Mouse (Mus musculus): ENCODE results near the gene Irgc1. TPM values are rescaled to one million over a fixed set of nuclear protein-coding genes. Genes with fewer than 3 reads are reported as not detected.
A peak's percentile ranks its signal among the peaks of the same experiment; 100 is the strongest.

Irgc1 gene
- polyA plus RNA-seq, 1 experiment from 2014 or later, result not detected

- no peak overlapping the region for H3K9ac ChIP-seq (ENCODE audit: low read depth, low read length)
- WGBS, result 72% methylated on average over 13 of the region's 13 CpGs
Measured at GRCm38 (mm10) chr7:24389516-24390187, 62.4 kb downstream of the Irgc1 start.

DNA sequence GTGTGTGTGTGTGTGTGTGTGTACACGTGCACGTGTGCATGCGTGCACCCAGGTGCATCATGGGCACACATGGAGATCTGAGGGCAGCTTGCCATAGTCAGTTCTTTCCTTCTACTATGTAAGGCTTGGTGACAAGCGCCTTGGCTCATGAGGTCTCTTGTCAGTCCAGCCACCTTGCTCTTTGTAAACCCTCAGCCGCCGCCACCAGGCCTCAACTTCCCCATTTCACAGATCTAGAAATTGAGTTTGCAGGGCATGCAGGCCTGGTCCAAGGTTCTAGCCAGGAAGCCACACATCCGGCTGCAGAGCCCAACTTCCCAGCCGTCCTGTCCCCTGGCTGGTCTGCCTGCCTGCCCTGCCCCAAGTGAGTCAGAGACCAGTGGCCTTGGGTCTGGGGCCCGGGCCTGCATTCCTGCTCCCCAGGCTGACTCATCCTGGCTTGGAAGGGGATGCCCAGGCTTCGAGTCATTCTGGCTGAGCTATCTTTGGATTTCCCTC, 65.0 kb downstream of the Irgc1 start:
- no peak for ATAC-seq
- Histone ChIP-seq H3K36me3 (ENCODE audit: control insufficient read depth, insufficient read depth) (no peaks in the 10 kb centered on the region), H3K4me2 (replicated peaks; ENCODE audit: low read depth) (no peak overlapping the region), H3K4me3 (ENCODE audit: low read depth, low read length) (no peak overlapping the region), H3K27ac (ENCODE audit: low read depth, low read length) (no peak overlapping the region), H3K9ac (ENCODE audit: low read depth, low read length) (no peak overlapping the region), H3K4me1 (replicated peaks; ENCODE audit: control insufficient read depth, insufficient read depth, low read length) (no peaks in the 10 kb centered on the region), H3K27me3 (replicated peaks; ENCODE audit: control insufficient read depth, insufficient read depth, low read length) (no peaks in the 10 kb centered on the region), H3K9me3 (ENCODE audit: control insufficient read depth) (no peaks in the 10 kb centered on the region)
- WGBS, result 66% methylated on average over 10 of the region's 10 CpGs
- TF ChIP-seq CTCF (IDR thresholded peaks at IDR 0.05; ENCODE audit: low read depth), result no peak

More at GRCm38 (mm10) chr7:24389516-24390187, 62.4 kb downstream of the Irgc1 start:
- ATAC-seq, result no peak
- no peaks in the 10 kb centered on the region for H3K27me3 ChIP-seq (replicated peaks; ENCODE audit: control insufficient read depth, insufficient read depth, low read length)
- H3K4me1 ChIP-seq (replicated peaks; ENCODE audit: control insufficient read depth, insufficient read depth, low read length), result no peaks in the 10 kb centered on the region
- H3K4me2 ChIP-seq (replicated peaks; ENCODE audit: low read depth), result no peak overlapping the region
- H3K27ac ChIP-seq (ENCODE audit: low read depth, low read length), result no peak overlapping the region
- no peak overlapping the region for H3K4me3 ChIP-seq (ENCODE audit: low read depth, low read length)
- no peaks in the 10 kb centered on the region for H3K36me3 ChIP-seq (ENCODE audit: control insufficient read depth, insufficient read depth)
- H3K9me3 ChIP-seq (ENCODE audit: control insufficient read depth), result no peaks in the 10 kb centered on the region
- no peak for TF ChIP-seq CTCF (IDR thresholded peaks at IDR 0.05; ENCODE audit: low read depth)

GRCm38 (mm10) chr7:24384827-24385226, 67.3 kb downstream of the Irgc1 start:
- Histone ChIP-seq H3K27me3 (replicated peaks; ENCODE audit: control insufficient read depth, insufficient read depth, low read length) (no peaks in the 10 kb centered on the region), H3K4me3 (ENCODE audit: low read depth, low read length) (no peak overlapping the region), H3K36me3 (ENCODE audit: control insufficient read depth, insufficient read depth) (no peaks in the 10 kb centered on the region), H3K9me3 (ENCODE audit: control insufficient read depth) (no peaks in the 10 kb centered on the region), H3K4me2 (replicated peaks; ENCODE audit: low read depth) (no peak overlapping the region), H3K4me1 (replicated peaks; ENCODE audit: control insufficient read depth, insufficient read depth, low read length) (no peaks in the 10 kb centered on the region), H3K9ac (ENCODE audit: low read depth, low read length) (no peak overlapping the region), H3K27ac (ENCODE audit: low read depth, low read length) (no peak overlapping the region)
- 7% methylated on average over 11 of the region's 11 CpGs for WGBS
- ATAC-seq, result no peak
- TF ChIP-seq CTCF (IDR thresholded peaks at IDR 0.05; ENCODE audit: low read depth), result peak; percentile 91

GRCm38 (mm10) chr7:24384070-24384469, 68.0 kb downstream of the Irgc1 start:
- Histone ChIP-seq H3K9me3 (ENCODE audit: control insufficient read depth) (no peaks in the 10 kb centered on the region), H3K27ac (ENCODE audit: low read depth, low read length) (no peak overlapping the region), H3K9ac (ENCODE audit: low read depth, low read length) (no peak overlapping the region), H3K4me3 (ENCODE audit: low read depth, low read length) (no peak overlapping the region), H3K4me1 (replicated peaks; ENCODE audit: control insufficient read depth, insufficient read depth, low read length) (no peaks in the 10 kb centered on the region), H3K4me2 (replicated peaks; ENCODE audit: low read depth) (no peak overlapping the region), H3K27me3 (replicated peaks; ENCODE audit: control insufficient read depth, insufficient read depth, low read length) (no peaks in the 10 kb centered on the region), H3K36me3 (ENCODE audit: control insufficient read depth, insufficient read depth) (no peaks in the 10 kb centered on the region)
- WGBS, result 61% methylated on average over 6 of the region's 6 CpGs
- ATAC-seq, result no peak
- TF ChIP-seq CTCF (IDR thresholded peaks at IDR 0.05; ENCODE audit: low read depth), result no peak

DNA sequence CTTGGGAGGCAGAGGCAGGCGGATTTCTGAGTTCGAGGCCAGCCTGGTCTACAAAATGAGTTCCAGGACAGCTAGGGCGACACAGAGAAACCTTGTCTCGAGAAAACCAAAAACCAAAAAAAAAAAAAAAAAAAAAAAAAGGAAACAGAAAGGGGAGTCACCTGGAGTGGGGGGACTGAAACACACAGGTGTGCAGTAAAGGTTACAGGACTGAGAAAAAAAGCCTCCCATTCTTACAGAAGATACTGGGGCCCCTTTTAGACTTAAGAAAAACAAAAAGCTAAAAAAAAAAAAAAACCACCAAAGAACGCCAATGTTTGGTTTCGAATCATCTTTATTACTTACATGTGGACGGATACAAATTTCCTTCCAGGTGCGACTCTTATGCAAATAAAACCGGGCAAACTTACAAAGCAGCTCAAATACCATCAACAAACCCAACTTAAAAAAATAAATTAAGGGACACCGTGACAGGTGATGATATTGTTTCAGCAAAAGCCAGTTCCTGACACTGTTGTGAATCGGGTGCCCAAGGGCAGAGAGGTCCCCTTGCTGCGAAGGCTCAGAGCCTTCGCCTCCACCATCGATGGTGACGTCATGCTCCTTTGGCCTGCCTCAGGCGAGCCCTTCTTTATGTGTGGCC, 69.2 kb downstream of the Irgc1 start:
- Histone ChIP-seq H3K27me3 (replicated peaks; ENCODE audit: control insufficient read depth, insufficient read depth, low read length) (no peaks in the 10 kb centered on the region), H3K9me3 (ENCODE audit: control insufficient read depth) (no peaks in the 10 kb centered on the region), H3K4me3 (ENCODE audit: low read depth, low read length) (no peak overlapping the region), H3K36me3 (ENCODE audit: control insufficient read depth, insufficient read depth) (no peaks in the 10 kb centered on the region), H3K9ac (ENCODE audit: low read depth, low read length) (no peak overlapping the region), H3K4me2 (replicated peaks; ENCODE audit: low read depth) (no peak overlapping the region), H3K27ac (ENCODE audit: low read depth, low read length) (no peak overlapping the region), H3K4me1 (replicated peaks; ENCODE audit: control insufficient read depth, insufficient read depth, low read length) (no peaks in the 10 kb centered on the region)
- no peak for TF ChIP-seq CTCF (IDR thresholded peaks at IDR 0.05; ENCODE audit: low read depth)
- no peak for ATAC-seq
- 66% methylated on average over 16 of the region's 16 CpGs for WGBS

Other genes starting within 250 kb of the Irgc1 start
- gene Zfp111, start 240.9 kb downstream of the Irgc1 start, polyA plus RNA-seq (2015; fragmentation: Nextera tagmentation; extraction: Ambion mirVana), result 3.0 and 3.1 TPM in 2 replicates
- gene Zfp109, start 214.7 kb downstream of the Irgc1 start, polyA plus RNA-seq (2015; fragmentation: Nextera tagmentation; extraction: Ambion mirVana), result 0.65 and 0.73 TPM in 2 replicates
- gene Zfp108, start 197.5 kb downstream of the Irgc1 start, polyA plus RNA-seq (2015; fragmentation: Nextera tagmentation; extraction: Ambion mirVana), result 0.86 and 0.98 TPM in 2 replicates
- 2.2 and 3.2 TPM in 2 replicates for gene Zfp93, start 181.9 kb downstream of the Irgc1 start, polyA plus RNA-seq (2015; fragmentation: Nextera tagmentation; extraction: Ambion mirVana)
- gene Zfp61, start 151.1 kb downstream of the Irgc1 start, polyA plus RNA-seq (2015; fragmentation: Nextera tagmentation; extraction: Ambion mirVana), result 4.6 and 5.1 TPM in 2 replicates
- gene Zfp94, start 135.6 kb downstream of the Irgc1 start, polyA plus RNA-seq (2015; fragmentation: Nextera tagmentation; extraction: Ambion mirVana), result 3.1 and 3.2 TPM in 2 replicates
- gene Tescl, start 118.4 kb downstream of the Irgc1 start, polyA plus RNA-seq (2015; fragmentation: Nextera tagmentation; extraction: Ambion mirVana), result 0.18 TPM in 1 of 2 replicates, not detected in the other
- not detected in 2 replicates for gene Lypd5, start 103.1 kb downstream of the Irgc1 start, polyA plus RNA-seq (2015; fragmentation: Nextera tagmentation; extraction: Ambion mirVana)
- 3.2 and 3.7 TPM in 2 replicates for gene Kcnn4, start 82.0 kb downstream of the Irgc1 start, polyA plus RNA-seq (2015; fragmentation: Nextera tagmentation; extraction: Ambion mirVana)
- 14.0 and 15.1 TPM in 2 replicates for gene Smg9, start 52.7 kb downstream of the Irgc1 start, polyA plus RNA-seq (2015; fragmentation: Nextera tagmentation; extraction: Ambion mirVana)
- 6.9 and 7.8 TPM in 2 replicates for gene Plaur, start 10.2 kb upstream of the Irgc1 start, polyA plus RNA-seq (2015; fragmentation: Nextera tagmentation; extraction: Ambion mirVana)
- gene Cadm4, start 29.7 kb upstream of the Irgc1 start, polyA plus RNA-seq (2015; fragmentation: Nextera tagmentation; extraction: Ambion mirVana), result 1.4 and 1.7 TPM in 2 replicates
- gene Zfp428, start 54.7 kb upstream of the Irgc1 start, polyA plus RNA-seq (2015; fragmentation: Nextera tagmentation; extraction: Ambion mirVana), result 11.2 and 12.8 TPM in 2 replicates
- gene AC161166.1, start 60.2 kb upstream of the Irgc1 start, polyA plus RNA-seq (2015; fragmentation: Nextera tagmentation; extraction: Ambion mirVana), result 0.05 TPM in 1 of 2 replicates, not detected in the other
- 3.4 TPM in 2 replicates for gene Irgq, start 78.4 kb upstream of the Irgc1 start, polyA plus RNA-seq (2015; fragmentation: Nextera tagmentation; extraction: Ambion mirVana)
- gene Pinlyp, start 93.8 kb upstream of the Irgc1 start, polyA plus RNA-seq (2015; fragmentation: Nextera tagmentation; extraction: Ambion mirVana), result not detected in 2 replicates
- 24.5 and 26.6 TPM in 2 replicates for gene Xrcc1, start 94.0 kb upstream of the Irgc1 start, polyA plus RNA-seq (2015; fragmentation: Nextera tagmentation; extraction: Ambion mirVana)
- gene Ethe1, start 135.2 kb upstream of the Irgc1 start, polyA plus RNA-seq (2015; fragmentation: Nextera tagmentation; extraction: Ambion mirVana), result 17.9 and 25.4 TPM in 2 replicates
- gene Zfp575, start 135.3 kb upstream of the Irgc1 start, polyA plus RNA-seq (2015; fragmentation: Nextera tagmentation; extraction: Ambion mirVana), result 2.1 and 2.2 TPM in 2 replicates
- 0.65 and 0.85 TPM in 2 replicates for gene Phldb3, start 158.5 kb upstream of the Irgc1 start, polyA plus RNA-seq (2015; fragmentation: Nextera tagmentation; extraction: Ambion mirVana)
- 0.13 and 0.17 TPM in 2 replicates for gene Lypd3, start 184.3 kb upstream of the Irgc1 start, polyA plus RNA-seq (2015; fragmentation: Nextera tagmentation; extraction: Ambion mirVana)
- not detected in 2 replicates for gene Tex101, start 224.4 kb upstream of the Irgc1 start, polyA plus RNA-seq (2015; fragmentation: Nextera tagmentation; extraction: Ambion mirVana)

All from intestine, postnatal 0 days (tissue).